Mouse (Mus musculus) CH12.LX (cell line): ENCODE data around the gene Ap2b1. TPM values are rescaled to one million over a fixed set of nuclear protein-coding genes. Genes with fewer than 3 reads are reported as not detected.
"Not testable (repeated sequence)": the region's sequence is repeated elsewhere in the genome, so short reads cannot be mapped to it uniquely, and the experiment has no call there.

Source experiments
- DNase-seq: peaks from one replicate; pipeline ENCODE4 v3.0.0-alpha.2; 2013; ENCODE audit errors: extremely low read depth
- H3K27ac ChIP-seq: 2 replicates; pipeline ENCODE4 v1.5.1; 2012; ENCODE audit warnings: low read depth, mild to moderate bottlenecking, control low read depth, moderate library complexity; ENCODE audit not compliant: insufficient read depth
- H3K27me3 ChIP-seq: replicated peaks from 2 replicates; pipeline ENCODE3; 2012; ENCODE audit warnings: inconsistent platforms
- H3K36me3 ChIP-seq, 2 experiments: replicated peaks in 1 of 2; 2 replicates each; pipeline versions ENCODE3 to v1.6.1; 2012; ENCODE audit warnings: inconsistent platforms in 1 of 2, low read length in 1 of 2, mild to moderate bottlenecking in 1 of 2, mixed read lengths in 1 of 2, moderate library complexity in 1 of 2; ENCODE audit not compliant: control insufficient read depth in 1 of 2, insufficient read depth in 1 of 2
- H3K4me1 ChIP-seq, 2 experiments: 2 replicates each; pipeline ENCODE4 v1.6.1; 2012; ENCODE audit warnings: inconsistent platforms in 1 of 2, moderate library complexity in 1 of 2; ENCODE audit not compliant: insufficient read depth in 2 of 2, control insufficient read depth in 1 of 2
- H3K4me2 ChIP-seq: 2 replicates; pipeline ENCODE4 v1.6.1; 2012; ENCODE audit warnings: low read depth, mild to moderate bottlenecking, control low read depth; ENCODE audit not compliant: poor library complexity, insufficient read depth, severe bottlenecking
- H3K4me3 ChIP-seq, 3 experiments: fragments of 150-350 bp in 1 of 3; sonication (generic) in 1 of 3; replicated peaks in 1 of 3; 2 replicates each; pipeline versions ENCODE3 to v1.5.1; 2011 to 2012; ENCODE audit warnings: low read depth in 2 of 3, low read length in 2 of 3, mild to moderate bottlenecking in 2 of 3, moderate library complexity in 2 of 3, control low read depth in 1 of 3, improper control_type of control experiment in 1 of 3, inconsistent platforms in 1 of 3, mixed read lengths in 1 of 3; ENCODE audit not compliant: poor library complexity in 1 of 3
- H3K79me2 ChIP-seq: replicated peaks from 2 replicates; pipeline ENCODE4 v1.6.1; 2012; ENCODE audit warnings: mild to moderate bottlenecking, moderate library complexity; ENCODE audit not compliant: control insufficient read depth, poor library complexity, insufficient read depth, severe bottlenecking; ENCODE audit errors: extremely low read depth
- H3K9ac ChIP-seq: 2 replicates; pipeline ENCODE4 v1.6.1; 2012; ENCODE audit warnings: low read depth, mild to moderate bottlenecking, control low read depth, moderate library complexity; ENCODE audit not compliant: insufficient read depth
- H3K9me3 ChIP-seq: replicated peaks from 2 replicates; pipeline ENCODE3; 2012; ENCODE audit warnings: low read length, inconsistent platforms, mixed read lengths
- BHLHE40 ChIP-seq: IDR thresholded peaks from 2 replicates; pipeline ENCODE4 v1.6.1; 2011; ENCODE audit warnings: mild to moderate bottlenecking, low read depth, low read length, improper control_type of control experiment
- CHD1 ChIP-seq: IDR thresholded peaks from 2 replicates; pipeline ENCODE4 v1.6.1; 2012; ENCODE audit warnings: low read depth, low read length, improper control_type of control experiment, inconsistent platforms
- CHD2 ChIP-seq: IDR thresholded peaks from 2 replicates; pipeline ENCODE4 v1.6.1; 2011; ENCODE audit warnings: low read length, improper control_type of control experiment
- CTCF ChIP-seq, 2 experiments: IDR thresholded peaks in 1 of 2; conservative IDR thresholded peaks in 1 of 2; 2 replicates each; pipeline ENCODE4 v1.5.1; 2011 to 2012; ENCODE audit warnings: low read depth in 2 of 2, low read length in 2 of 2, improper control_type of control experiment in 1 of 2, inconsistent platforms in 1 of 2, mild to moderate bottlenecking in 1 of 2, moderate library complexity in 1 of 2
- GABPA ChIP-seq: IDR thresholded peaks from 2 replicates; pipeline ENCODE4 v1.6.1; 2012; ENCODE audit warnings: low read depth, low read length, improper control_type of control experiment, inconsistent platforms; ENCODE audit not compliant: insufficient replicate concordance
- MAFK ChIP-seq: IDR thresholded peaks from 2 replicates; pipeline ENCODE4 v1.6.1; 2011; ENCODE audit warnings: low read length, improper control_type of control experiment; ENCODE audit not compliant: insufficient replicate concordance
- MAX ChIP-seq: IDR thresholded peaks from 2 replicates; pipeline ENCODE4 v1.6.1; 2011; ENCODE audit warnings: low read length, improper control_type of control experiment
- MAZ ChIP-seq: IDR thresholded peaks from 2 replicates; pipeline ENCODE4 v1.6.1; 2012; ENCODE audit warnings: low read depth, mild to moderate bottlenecking, inconsistent platforms, low read length, improper control_type of control experiment, moderate library complexity
- NELFE ChIP-seq: IDR thresholded peaks from 2 replicates; pipeline ENCODE4 v1.6.1; 2011; ENCODE audit warnings: low read depth, low read length, improper control_type of control experiment
- NRF1 ChIP-seq: IDR thresholded peaks from 2 replicates; pipeline ENCODE4 v1.6.1; 2014; ENCODE audit warnings: low read depth, mild to moderate bottlenecking, inconsistent platforms, low read length, improper control_type of control experiment, moderate library complexity
- POLR2A ChIP-seq: IDR thresholded peaks from 2 replicates; pipeline ENCODE4 v1.6.1; 2011; ENCODE audit warnings: low read depth, mild to moderate bottlenecking, improper control_type of control experiment, low read length
- POLR2AphosphoS2 ChIP-seq: IDR thresholded peaks from 2 replicates; pipeline ENCODE4 v1.6.1; 2011; ENCODE audit warnings: low read depth, low read length, improper control_type of control experiment
- RAD21 ChIP-seq: IDR thresholded peaks from 2 replicates; pipeline ENCODE4 v1.6.1; 2011; ENCODE audit warnings: low read depth, mild to moderate bottlenecking, low read length, improper control_type of control experiment, moderate library complexity
- SMC3 ChIP-seq: IDR thresholded peaks from 2 replicates; pipeline ENCODE4 v1.6.1; 2011; ENCODE audit warnings: low read depth, low read length, improper control_type of control experiment
- TBP ChIP-seq: conservative IDR thresholded peaks from 2 replicates; pipeline ENCODE4 v1.6.1; 2011; ENCODE audit warnings: low read depth, low read length, improper control_type of control experiment
- TCF12 ChIP-seq: IDR thresholded peaks from 2 replicates; pipeline ENCODE4 v1.6.1; 2014; ENCODE audit warnings: low read depth, mild to moderate bottlenecking, inconsistent platforms, low read length, improper control_type of control experiment
- UBTF ChIP-seq: IDR thresholded peaks from 2 replicates; pipeline ENCODE4 v1.6.1; 2012; ENCODE audit warnings: low read depth, mild to moderate bottlenecking, inconsistent platforms, low read length, improper control_type of control experiment, moderate library complexity
- ZNF384 ChIP-seq: IDR thresholded peaks from 2 replicates; pipeline ENCODE4 v1.6.1; 2012; ENCODE audit warnings: low read depth, low read length, improper control_type of control experiment, inconsistent platforms
- dilution Hi-C: fragments of 300-500 bp; cut with MboI; formaldehyde crosslinking; loops from 2 replicates; pipeline ENCODE4 v1.14.3; 2020; ENCODE audit warnings: low sequenced_read_pairs; ENCODE audit not compliant: extremely low pct_unique_long_range_greater_than_20kb, extremely low pct_ligation_motif_present
- in situ Hi-C: fragments of 300-500 bp; cut with MboI; formaldehyde crosslinking; loops from 3 replicates; pipeline ENCODE4 v1.14.3; 2019; ENCODE audit warnings: low sequenced_read_pairs, low pct_ligation_motif_present, low pct_unique_long_range_greater_than_20kb, mixed read lengths
- polyA plus RNA-seq: library from polyadenylated mRNA; unstranded; fragments of >175 nt; gene quantifications from 2 replicates; pipeline ENCODE4 v1.2.1, GENCODE M21; 2012; ENCODE audit warnings: low read depth; ENCODE audit not compliant: insufficient read length
- total RNA-seq, 2 experiments: library from RNA; depleted of rRNA; stranded (reverse); fragments of 300-350 nt in 1 of 2; fragments of >200 nt in 1 of 2; gene quantifications; 2 replicates each; pipeline ENCODE4 v1.2.3; 2012 to 2014

Gene Ap2b1
- total and polyA plus RNA-seq, 3 experiments: 58.3 to 78.8 (median 59.1) TPM

DNA sequence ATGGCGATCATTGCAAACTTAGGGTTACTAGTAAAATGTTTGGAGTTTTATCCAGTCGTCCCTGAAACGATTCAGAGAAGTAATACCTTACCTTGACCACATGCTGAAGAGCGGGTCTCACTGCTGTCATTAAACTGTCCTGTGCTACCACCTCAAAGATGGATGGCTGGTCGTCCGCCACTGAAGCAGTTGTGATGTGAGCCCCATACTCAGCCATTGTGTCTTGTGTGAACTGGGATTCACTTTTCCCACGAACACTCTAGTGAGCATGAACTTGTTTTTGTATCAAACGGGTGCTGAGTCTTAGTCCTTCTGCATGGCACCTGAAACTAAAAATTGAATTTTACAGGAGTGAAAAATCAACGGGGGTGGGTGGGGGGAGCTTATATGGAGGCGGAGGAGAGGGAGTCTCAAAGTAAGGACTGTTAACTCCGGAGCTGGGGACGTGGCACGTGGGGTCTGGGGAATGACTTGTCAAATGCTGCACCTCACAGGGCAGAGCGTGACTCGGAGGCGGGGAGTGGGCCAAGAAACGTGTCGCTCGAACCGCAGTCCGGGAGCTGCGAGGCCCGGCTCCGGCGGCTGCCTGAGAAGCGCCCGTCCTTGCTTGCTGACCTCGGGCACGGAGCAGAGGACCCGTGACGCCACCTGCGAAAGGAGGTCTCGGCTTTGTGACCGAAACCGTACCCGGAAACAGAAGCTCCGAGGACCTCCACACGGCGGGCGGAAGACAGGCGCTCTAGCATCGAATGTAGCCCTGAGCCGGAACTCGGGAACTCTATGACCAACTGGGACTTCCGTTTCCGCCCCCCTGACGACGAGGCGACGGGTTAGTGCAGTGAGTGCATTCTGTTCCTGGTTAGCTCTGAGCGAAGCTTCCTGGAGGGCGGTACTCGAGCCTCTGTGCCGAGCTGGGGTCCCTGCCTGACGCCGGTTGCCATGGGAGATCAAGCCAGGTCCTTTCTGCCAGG, at the start of gene Ap2b1 (continued):
- TF ChIP-seq MAFK: 0 out of 2 replicates have a peak, but pooled peaks have one; percentile 5

DNA sequence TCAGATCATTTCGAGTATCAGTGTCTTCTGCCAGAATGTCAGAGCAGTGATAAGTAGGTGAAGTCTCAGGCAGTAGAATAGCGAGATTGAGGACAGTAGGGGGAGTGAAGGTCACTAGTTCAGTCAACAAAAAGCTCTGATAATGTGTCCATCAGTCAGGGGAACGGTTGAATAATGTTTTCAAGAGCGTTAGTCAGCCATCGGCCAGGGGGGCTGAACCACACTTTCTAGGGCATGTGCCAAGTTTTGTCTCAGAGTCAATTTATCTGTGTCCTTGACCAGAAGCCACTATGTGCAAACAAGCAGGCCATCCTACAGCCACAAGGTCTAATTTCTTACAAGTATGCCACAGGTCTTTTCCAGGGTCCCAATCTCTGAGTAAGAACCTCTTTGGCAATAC, 41.6 kb upstream of the Ap2b1 start:
- H3K79me2 ChIP-seq, H3K9me3 ChIP-seq, H3K27ac ChIP-seq, H3K4me3 ChIP-seq, H3K9ac ChIP-seq, in situ Hi-C loops, H3K27me3 ChIP-seq, DNase-seq, H3K4me1 ChIP-seq, H3K4me2 ChIP-seq, dilution Hi-C loops: not testable (repeated sequence)
- H3K36me3 ChIP-seq: peaks cover 48 to 55% of the 10 kb centered on the region in 2 experiments

DNA sequence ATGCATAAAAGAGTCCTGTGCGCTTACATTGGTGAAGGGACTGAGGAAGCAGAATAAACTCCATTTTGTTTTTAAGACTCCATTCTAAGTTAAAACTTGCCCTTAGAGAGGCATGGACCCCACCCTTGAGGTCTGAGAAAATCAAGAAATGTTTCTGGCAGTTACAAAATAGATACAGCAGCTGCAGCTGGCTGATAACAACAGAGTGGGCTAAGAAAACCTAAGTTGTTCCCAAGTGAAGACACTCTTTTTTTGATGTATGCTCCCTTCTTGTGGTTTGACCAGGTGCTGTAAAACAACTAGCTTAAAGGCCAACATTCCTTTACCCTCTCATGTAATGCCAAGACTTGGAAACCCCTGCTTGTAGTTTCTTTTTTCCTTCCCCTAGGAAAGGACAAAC, 36.2 kb upstream of the Ap2b1 start:
- Histone ChIP-seq H3K4me2 (no peak overlapping the region), H3K4me3 (no peak overlapping the region)

DNA sequence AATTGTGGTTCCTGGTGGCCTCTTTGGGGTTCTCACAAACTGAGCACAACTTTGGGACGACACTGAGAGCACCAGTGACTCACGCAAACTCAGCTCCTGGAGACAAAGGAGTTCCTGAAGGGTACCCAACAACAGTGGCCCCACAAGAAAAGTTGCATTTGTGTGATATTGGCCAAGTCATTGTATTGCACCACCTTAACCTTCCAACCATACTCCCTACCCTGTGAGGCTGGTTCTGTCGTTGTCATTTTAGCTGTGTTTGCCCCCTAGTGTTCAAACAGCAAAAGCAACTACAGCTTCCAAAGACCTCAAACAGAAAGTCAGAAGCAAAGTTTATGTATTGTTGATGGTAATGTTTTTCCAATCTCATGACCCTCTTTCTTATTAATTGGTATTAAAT, 35.7 kb upstream of the Ap2b1 start:
- in situ Hi-C loops (loop anchor here (10.0 kb wide), 1 partner anchor 348 kb away; the partner anchor contains the start of gene Unc45b), dilution Hi-C loops (no loop called here)
- Histone ChIP-seq H3K4me2 (no peak overlapping the region), H3K36me3 (peaks cover 26 to 30% of the 10 kb centered on the region in 2 experiments), H3K4me3 (no peak overlapping the region), H3K79me2 (no peaks in the 10 kb centered on the region)
- 0 out of 2 replicates have a peak, but pooled peaks have one; percentile 4 for TF ChIP-seq NELFE
- peak; percentile 72 for TF ChIP-seq SMC3
- peak; percentile 84 to 86 for TF ChIP-seq CTCF (conservative IDR thresholded peaks at IDR 0.05 in 1 of 2, IDR thresholded peaks at IDR 0.05 in 1 of 2; ENCODE audit: low read depth in 2 of 2, low read length in 2 of 2)
- peak; percentile 79 for TF ChIP-seq RAD21
- TF ChIP-seq POLR2A: no peak; the same call in 1 of the 2 replicates
- TF ChIP-seq, all 38 proteins: peak for 4
- peak; percentile 62 for DNase-seq
- no peak overlapping the region for H3K27ac ChIP-seq
- no peaks in the 10 kb centered on the region for H3K9me3 ChIP-seq
- no peak overlapping the region for H3K9ac ChIP-seq
- no peaks in the 10 kb centered on the region for H3K4me1 ChIP-seq
- H3K27me3 ChIP-seq: no peaks in the 10 kb centered on the region

More for the DNA sequence above, 36.2 kb upstream of the Ap2b1 start:
- H3K9me3 ChIP-seq: no peaks in the 10 kb centered on the region
- H3K79me2 ChIP-seq: peaks cover 2% of the 10 kb centered on the region; the same call in 1 of the 2 replicates
- no peaks in the 10 kb centered on the region for H3K27me3 ChIP-seq
- peaks cover 27 to 31% of the 10 kb centered on the region in 2 experiments for H3K36me3 ChIP-seq
- H3K9ac ChIP-seq: no peak overlapping the region
- dilution Hi-C loops: no loop called here
- in situ Hi-C loops: loop anchor here (10.0 kb wide), 1 partner anchor 348 kb away; the partner anchor contains the start of gene Unc45b
- DNase-seq: no peak
- no peak overlapping the region for H3K27ac ChIP-seq
- no peaks in the 10 kb centered on the region for H3K4me1 ChIP-seq
- TF ChIP-seq CHD1: no peak
- TF ChIP-seq MAZ: no peak
- no peak for TF ChIP-seq POLR2A
- no peak for TF ChIP-seq NRF1
- TF ChIP-seq POLR2AphosphoS2: no peak
- TF ChIP-seq BHLHE40: no peak
- no peak for TF ChIP-seq ZNF384
- TF ChIP-seq NELFE: no peak
- TF ChIP-seq MAX: no peak
- TF ChIP-seq GABPA: no peak
- no peak for TF ChIP-seq CHD2
- no peak for TF ChIP-seq TBP
- no peak for TF ChIP-seq TCF12
- no peak for TF ChIP-seq UBTF
